Mouse (Mus musculus): ENCODE data around the gene Slc12a9.

Slc12a9 gene

GRCm38 (mm10) chr5:137333512-137334174 lies at the start of gene Slc12a9:
Gene Slc12a9, minus strand, starts transcription at chr5:137333597.
- DNase-seq (ENCODE audit: low read depth) = peak; percentile 96

DNA sequence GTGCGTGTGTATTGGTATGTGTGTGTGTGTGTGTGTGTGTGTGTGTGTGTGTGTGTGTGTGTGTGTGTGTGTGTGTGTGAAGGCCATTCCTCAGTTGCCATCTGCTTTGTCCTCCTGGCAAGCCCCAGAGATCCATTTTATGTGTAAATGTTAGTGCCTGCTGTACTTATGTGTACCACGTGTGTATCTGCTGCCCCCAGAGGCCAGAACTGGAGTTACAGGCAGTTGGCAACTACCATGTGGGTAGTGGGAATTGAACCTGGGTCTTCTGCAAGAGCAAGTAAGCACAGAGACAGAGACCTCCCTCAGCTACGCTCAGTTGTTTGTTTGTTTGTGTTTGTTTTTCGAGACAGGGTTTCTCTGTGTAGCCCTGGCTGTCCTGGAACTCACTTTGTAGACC lies 47.8 kb upstream of the Slc12a9 start:
- DNase-seq (ENCODE audit: low read depth) = peak; percentile 67

DNA sequence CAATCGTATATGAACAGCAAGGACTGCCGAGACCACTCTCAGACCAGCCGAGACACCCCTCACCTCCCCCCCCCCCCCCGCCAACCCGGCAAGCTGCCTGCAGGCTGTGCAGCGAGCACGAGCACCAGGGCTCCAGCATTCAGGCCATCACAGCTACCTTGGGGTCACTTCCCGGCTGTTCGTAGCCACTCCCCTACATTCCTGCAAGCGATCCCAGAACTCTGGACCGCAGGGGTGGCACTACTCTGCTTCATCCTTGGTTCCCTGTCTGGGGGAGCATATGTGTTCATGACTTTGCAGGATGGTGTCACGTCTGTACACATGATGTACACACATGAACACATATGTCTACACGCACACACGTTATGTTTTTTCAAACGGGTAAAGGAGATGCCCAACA lies 44.2 kb upstream of the Slc12a9 start:
- DNase-seq (ENCODE audit: low read depth) = no peak

DNA sequence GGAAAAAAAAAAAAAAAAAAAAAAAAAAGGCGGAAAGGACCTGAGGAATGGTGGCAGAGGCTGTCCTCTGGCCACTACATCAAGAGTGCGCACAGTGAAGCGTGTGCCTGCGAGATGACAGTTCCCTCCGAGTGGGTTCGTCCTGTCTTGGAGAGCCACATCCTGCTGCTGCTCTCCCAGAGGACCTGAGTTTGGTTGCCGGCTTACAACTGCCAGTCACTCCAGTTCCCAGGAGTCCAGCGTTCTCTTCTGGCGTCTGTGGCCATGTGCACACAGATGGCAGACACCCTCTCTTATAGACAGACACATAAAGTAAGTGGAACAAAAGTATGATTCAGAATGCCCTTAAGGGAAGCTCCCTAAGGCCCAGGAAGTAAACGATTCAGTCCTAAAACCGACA lies 43.8 kb upstream of the Slc12a9 start:
- DNase-seq (ENCODE audit: low read depth) = no peak

DNA sequence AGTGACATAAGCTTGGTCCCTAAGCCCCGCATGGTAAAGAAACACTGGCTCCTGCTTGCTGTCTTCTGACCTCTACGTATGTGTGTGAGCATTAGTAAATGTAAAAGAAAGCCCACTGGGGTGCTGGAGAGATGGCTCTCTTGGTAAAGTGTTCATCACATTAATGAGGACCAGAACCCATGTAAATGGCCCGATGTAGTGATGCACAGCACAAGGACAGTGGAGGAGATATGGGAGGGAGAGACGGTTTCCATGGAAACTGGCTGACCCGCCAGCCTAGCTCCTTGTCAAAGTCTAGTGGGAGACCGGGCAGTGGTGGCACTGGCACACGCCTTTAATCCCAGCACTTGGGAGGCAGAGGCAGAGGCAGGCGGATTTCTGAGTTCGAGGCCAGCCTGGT lies 43.3 kb upstream of the Slc12a9 start:
- no peak for DNase-seq (ENCODE audit: low read depth)

- no peak for DNase-seq (ENCODE audit: low read depth)
These were observed 42.8 kb upstream of the Slc12a9 start for GRCm38 (mm10) chr5:137376198-137376597.

DNA sequence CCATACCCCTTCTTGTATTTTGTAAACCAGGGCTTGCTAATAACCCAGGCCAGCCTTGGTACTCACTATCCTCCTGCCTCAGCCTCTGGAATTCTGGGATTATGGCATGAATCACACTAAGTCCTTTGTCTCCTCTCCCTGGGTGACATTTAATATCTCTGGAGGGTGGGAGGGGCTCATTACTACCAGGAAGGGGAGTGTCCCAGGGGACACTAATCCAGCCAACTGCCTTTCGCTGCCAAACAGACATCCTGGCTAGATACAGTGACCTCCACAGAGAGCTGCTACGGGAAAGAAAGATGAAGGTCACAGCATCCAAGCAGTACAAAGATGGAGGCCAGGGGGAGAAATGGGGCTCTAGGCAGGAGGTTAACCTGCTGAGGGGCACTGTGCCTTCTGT lies 42.2 kb upstream of the Slc12a9 start:
- DNase-seq (ENCODE audit: low read depth) = no peak

- DNase-seq (ENCODE audit: low read depth) = no peak
These were observed 41.2 kb upstream of the Slc12a9 start for GRCm38 (mm10) chr5:137374521-137375080.

DNA sequence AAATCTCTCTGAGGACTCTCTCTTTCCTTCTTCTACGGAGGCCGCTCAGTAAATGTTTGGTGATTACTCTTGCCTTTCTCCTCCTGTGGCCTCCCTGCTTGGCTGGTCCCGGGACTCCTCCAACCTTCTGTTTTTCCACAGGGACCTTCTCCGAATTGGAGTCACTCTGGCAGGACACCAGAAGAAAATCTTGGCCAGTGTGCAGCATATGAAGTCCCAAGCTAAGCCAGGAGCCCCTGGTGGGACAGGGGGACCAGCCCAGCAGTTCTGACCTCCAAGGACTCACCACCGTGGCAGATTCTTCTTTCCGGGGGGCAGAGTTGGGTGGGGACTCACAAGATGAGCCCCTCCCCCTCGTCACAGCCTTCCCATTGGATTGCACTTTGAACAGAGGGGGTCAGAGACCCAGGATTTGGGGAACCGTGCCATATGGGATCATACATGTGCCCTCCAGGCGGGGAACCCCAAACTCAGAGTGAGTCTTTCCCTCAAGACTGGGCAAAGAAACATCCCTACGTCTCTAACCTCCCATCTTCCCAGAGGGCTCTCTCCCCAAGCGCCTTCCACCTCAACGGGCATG lies 40.1 kb upstream of the Slc12a9 start:
- no peak for DNase-seq (ENCODE audit: low read depth)

DNA sequence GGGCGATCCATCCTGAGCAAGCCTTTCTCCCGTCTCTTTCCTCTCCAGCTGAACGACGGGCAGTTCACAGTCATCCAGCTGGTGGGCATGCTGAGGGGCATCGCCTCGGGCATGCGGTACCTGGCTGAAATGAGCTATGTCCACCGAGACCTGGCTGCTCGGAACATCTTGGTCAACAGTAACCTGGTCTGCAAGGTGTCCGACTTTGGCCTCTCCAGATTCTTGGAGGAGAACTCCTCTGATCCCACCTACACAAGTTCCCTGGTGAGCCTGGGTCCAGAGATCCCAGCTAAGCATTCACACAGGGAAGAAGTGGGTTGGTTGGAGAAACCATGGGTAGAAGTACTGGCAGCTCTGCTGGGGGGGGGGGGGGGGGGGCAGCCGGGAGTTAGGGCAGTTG lies 36.3 kb upstream of the Slc12a9 start:
- DNase-seq (ENCODE audit: low read depth) = no peak

- DNase-seq (ENCODE audit: low read depth) = no peak
These were observed 25.0 kb upstream of the Slc12a9 start for GRCm38 (mm10) chr5:137358382-137358781.

DNA sequence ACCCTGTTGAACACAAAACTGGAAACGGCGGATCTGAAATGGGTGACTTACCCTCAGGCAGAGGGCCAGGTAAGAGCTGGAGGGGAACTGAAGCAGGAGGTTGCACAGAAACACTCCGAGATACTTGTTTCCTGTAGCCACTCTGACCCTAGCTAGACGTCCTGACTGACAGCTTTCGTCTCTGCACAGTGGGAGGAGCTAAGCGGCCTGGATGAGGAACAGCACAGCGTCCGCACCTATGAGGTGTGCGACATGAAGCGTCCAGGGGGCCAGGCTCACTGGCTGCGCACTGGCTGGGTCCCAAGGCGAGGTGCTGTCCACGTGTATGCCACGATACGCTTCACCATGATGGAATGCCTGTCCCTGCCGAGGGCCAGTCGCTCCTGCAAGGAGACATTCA lies 20.7 kb upstream of the Slc12a9 start:
- no peak for DNase-seq (ENCODE audit: low read depth)

- DNase-seq (ENCODE audit: low read depth) = no peak
These were observed 18.9 kb upstream of the Slc12a9 start for GRCm38 (mm10) chr5:137352011-137352975.

- no peak for DNase-seq (ENCODE audit: low read depth)
These were observed 18.0 kb upstream of the Slc12a9 start for GRCm38 (mm10) chr5:137351394-137351793.

DNA sequence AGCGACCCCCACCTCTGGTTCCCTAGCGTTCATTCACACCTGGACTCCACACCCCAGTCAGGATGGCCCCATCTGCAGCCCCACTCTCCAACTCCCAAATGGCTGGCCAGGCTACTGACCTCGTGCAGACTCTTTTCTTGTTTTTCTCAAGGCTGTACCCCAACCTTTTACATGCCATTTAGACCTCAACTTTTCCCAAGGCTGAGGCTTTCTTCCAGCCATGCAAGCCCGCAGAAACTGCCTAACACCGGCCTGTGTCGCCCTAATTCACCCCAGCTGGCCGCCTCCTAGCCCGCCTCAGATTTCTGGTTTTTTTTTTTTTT lies 17.6 kb upstream of the Slc12a9 start:
- DNase-seq (ENCODE audit: low read depth) = no peak

- DNase-seq (ENCODE audit: low read depth) = no peak
These were observed 17.0 kb upstream of the Slc12a9 start for GRCm38 (mm10) chr5:137350205-137351057.

GRCm38 (mm10) chr5:137349384-137350204 lies 16.2 kb upstream of the Slc12a9 start, which contains the start of gene Ephb4:
Gene Ephb4, plus strand, starts transcription at chr5:137350109.
- DNase-seq (ENCODE audit: low read depth) = no peak

GRCm38 (mm10) chr5:137348482-137349383 lies 15.3 kb upstream of the Slc12a9 start:
- no peak for DNase-seq (ENCODE audit: low read depth)

- DNase-seq (ENCODE audit: low read depth) = no peak
These were observed 14.5 kb upstream of the Slc12a9 start for GRCm38 (mm10) chr5:137347856-137348255.

GRCm38 (mm10) chr5:137346983-137347382 lies 13.6 kb upstream of the Slc12a9 start:
- no peak for DNase-seq (ENCODE audit: low read depth)
